Mouse (Mus musculus) left cerebral cortex, adult 8-10 months (tissue): ENCODE measurements around the gene C1rl. TPM values are rescaled to one million over a fixed set of nuclear protein-coding genes. Genes with fewer than 3 reads are reported as not detected.
A peak's percentile ranks its signal among the peaks of the same experiment; 100 is the strongest.
"Not testable (repeated sequence)": the region's sequence is repeated elsewhere in the genome, so short reads cannot be mapped to it uniquely, and the experiment has no call there.

Experiments
- DNase-seq, 2 experiments: peaks; one replicate each; pipeline ENCODE4 v3.0.0; 2022; ENCODE audit warnings: low spot score in 2 of 2
- total RNA-seq, 4 experiments: library from RNA; stranded (reverse); gene quantifications; 2 replicates each; pipeline ENCODE4 v1.2.4; 2022

The C1rl gene
- total RNA-seq, 4 experiments from 2014 or later: 0.19 to 0.49 (median 0.45) TPM

DNA sequence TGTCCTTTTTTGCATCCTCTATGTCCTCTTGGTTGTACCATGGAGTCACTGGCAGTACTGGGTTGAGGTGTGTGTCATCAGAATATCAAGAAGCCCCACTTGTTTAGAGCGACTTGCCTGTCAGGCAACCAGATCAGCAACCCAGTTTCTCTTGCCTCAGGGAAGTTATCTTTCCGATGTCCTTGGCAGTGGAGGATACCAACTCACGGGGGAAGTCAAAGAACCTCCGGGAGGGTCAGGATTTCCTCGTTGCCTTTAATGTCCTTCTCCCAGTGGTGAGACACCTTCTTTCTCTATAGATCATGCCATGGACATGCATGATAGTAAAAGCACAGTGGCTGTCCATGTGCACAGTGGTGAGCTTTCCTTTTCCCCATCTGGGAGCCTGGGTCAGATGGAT, 9.1 kb downstream of the C1rl start:
- DNase-seq: no peak

DNA sequence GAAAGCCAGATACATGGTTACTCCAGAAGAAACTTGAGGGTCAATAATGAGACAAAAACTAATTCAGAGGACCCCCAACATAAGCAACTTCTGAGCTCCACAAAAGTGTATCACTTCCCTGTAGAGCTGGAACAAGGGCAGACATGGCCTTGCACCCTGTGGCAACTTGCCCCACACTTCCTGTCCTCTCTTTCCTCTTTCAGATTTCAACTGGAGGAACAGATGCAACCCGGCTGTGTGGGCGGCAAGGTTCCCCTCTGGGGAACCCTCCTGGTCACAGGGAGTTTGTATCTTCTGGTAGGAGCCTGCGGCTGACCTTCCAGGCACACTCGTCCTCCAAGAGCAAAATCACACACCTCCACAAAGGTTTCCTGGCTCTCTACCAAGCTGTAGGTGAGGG, 12.1 kb downstream of the C1rl start:
- DNase-seq: no peak

DNA sequence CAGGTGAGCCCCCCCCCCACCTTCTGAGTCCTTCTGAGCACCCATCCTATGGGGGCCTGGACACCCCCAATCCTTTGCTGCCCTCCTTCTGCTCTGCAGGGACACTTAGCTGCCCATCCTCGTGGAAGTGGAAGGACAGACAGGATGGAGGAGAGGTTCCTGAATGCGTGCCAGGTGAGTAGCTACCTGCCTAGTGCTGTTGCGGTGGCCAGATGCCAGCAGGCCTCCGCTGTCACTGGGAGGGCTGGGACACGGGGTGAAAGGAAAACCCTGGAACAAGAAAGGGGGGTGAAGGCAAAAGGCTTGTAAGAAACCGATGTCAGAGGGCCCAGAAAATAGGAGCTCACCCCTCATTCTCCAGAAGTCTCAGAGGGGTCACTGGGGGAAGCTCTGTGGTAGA, 14.1 kb downstream of the C1rl start:
- no peak for DNase-seq

DNA sequence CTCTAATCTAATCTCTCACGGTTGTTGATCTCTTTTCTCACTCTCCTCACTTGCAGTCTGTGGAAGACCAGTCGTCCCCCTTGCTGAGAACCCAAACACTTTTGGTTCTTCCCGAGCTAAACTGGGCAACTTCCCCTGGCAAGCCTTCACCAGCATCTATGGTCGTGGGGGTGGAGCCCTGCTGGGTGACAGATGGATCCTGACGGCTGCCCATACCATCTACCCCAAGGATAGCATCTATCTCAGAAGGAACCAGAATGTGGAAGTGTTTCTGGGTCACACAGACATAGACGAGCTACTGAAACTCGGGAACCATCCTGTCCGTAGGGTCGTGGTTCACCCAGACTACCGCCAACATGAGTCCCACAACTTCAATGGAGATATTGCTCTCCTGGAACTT, 15.4 kb downstream of the C1rl start:
- DNase-seq: no peak

DNA sequence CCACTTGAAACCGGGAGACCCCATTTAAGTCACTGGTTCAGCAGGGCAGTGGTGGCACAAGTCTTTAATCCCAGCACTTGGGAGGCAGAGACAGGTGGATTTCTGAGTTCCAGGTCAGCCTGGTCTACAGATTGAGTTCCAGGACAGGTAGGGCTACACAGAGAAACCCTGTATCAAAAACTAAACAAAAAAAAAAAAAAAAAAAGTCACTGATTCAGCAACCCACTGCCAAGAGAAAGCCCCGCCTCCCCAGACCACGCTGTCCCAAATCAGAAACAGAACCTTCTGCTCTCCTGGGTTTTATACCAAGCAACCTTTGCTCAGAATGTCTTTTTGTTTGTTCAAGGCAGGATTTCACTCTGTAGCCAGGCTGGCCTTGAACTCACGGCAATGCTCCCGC, 16.3 kb downstream of the C1rl start:
- DNase-seq: not testable (repeated sequence)

DNA sequence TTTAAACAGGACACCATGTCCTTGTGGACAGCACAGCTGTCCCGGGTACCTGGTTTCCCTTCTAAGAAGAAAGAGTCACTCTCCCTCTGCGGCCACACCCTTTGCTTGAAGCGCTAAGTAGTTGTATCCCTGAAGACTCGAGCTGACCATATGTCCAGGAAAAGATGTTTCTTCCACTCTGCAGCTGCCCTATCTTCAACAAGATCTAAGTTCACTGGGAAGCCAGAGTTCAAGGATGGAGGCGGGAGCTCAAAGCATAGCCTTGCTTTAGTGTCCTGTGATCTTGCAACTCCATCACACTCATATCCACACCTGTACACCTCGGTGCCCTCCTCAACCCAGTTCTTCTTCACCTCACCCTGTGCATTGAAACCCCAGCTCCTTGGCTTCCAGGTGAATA, 19.0 kb downstream of the C1rl start:
- no peak for DNase-seq

DNA sequence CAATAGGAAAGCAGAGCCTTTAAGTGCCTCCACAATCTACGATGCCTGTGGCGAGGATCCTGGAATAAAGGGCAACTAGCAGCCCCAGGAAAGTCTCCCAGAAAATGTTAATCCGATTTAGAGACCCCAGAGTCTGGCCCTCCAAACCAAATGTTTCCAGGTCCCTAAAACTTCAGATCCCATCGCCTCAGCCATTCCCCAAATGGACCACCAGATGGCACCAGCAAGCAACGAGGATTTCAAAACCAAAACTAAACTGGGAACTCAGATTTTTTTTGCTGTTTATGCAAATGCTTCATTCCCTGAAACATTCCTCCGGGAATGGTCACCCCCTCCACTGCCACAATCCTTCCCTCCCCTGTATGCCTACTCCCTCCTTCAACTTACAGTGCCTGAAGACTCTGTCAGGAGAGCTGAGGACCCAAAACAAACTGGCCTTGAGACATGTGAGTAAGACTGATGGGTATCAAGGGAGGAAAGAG, 19.5 kb downstream of the C1rl start, which contains the start of gene C1ra:
Gene C1ra, plus strand, starts transcription at position 51 of the 482 bp plus-strand sequence.
- peak in 1 of 2 experiments; percentile 60 for DNase-seq

DNA sequence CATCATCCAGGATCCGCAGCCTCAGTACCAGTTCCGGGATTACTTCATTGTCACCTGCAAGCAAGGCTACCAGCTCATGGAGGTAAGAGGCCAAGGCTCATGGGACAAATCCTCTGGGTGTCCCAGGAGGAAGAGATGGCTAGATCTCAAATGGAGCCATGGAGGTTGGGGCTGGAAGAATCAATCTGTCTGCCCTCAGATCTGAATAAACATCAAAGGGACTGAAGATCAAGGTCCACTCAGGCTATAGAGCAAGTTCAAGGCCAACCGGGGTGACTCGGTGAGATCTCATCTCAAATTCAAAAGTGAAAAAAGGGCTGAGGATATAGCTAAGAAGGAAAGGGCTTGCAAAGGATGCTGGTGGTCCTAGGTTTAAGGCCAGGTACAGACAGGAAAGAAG, 24.8 kb downstream of the C1rl start:
- DNase-seq: not testable (repeated sequence)

DNA sequence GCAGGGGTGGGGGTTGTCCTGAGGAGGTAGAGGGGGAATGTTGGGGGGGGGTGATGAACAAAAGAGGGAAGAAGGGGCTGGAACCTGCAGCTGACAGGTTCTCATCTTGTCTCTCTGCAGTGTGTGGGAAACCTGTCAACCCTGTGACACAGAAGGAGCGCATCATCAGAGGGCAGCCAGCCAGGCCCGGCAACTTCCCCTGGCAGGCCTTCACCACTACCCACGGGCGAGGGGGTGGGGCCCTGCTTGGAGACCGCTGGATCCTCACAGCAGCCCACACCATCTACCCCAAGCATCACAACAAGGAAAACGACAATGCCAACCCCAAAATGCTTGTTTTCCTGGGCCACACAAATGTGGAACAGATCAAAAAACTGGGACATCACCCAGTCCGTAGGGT, 29.2 kb downstream of the C1rl start:
- DNase-seq: peak; percentile 27 to 51

DNA sequence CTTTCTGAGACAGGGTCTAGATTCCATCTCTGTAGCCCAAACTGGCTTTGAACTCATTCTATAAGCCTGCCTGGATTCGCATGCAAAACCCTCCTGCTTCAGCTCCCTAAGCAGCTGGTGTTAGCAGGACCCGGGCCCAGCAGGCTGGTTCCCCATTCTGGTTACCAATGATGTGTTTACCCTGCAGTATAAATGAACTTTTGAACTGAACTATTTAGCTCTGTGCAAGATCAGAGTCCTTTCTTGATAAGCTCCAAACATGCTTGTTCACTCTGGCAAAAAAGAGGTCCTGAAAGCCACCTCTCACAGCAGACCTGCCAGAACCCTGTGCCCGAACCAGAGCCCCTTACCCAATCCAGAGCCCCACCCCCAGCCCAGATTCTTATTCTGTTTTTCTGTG, 35.0 kb downstream of the C1rl start:
- no peak for DNase-seq

DNA sequence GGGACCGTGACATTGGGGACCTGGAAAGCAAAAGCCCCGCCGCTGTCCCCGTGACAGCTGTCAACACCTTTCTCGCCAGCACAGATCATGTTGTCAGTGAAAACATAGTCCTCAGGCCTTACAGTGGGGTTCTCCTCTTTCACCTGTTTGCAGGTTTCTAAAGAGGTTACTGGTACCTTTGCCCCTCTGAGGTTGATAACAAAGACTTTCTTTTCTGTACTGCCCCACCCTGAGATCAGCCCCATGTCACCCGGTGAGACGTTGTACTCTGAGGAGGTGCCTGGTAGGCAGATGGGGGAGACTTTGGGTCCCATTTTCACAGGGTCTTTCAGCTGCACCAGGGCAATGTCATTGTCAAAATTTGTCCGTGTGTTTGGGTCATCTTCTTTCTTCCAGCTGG, 38.2 kb downstream of the C1rl start:
- no peak for DNase-seq

DNA sequence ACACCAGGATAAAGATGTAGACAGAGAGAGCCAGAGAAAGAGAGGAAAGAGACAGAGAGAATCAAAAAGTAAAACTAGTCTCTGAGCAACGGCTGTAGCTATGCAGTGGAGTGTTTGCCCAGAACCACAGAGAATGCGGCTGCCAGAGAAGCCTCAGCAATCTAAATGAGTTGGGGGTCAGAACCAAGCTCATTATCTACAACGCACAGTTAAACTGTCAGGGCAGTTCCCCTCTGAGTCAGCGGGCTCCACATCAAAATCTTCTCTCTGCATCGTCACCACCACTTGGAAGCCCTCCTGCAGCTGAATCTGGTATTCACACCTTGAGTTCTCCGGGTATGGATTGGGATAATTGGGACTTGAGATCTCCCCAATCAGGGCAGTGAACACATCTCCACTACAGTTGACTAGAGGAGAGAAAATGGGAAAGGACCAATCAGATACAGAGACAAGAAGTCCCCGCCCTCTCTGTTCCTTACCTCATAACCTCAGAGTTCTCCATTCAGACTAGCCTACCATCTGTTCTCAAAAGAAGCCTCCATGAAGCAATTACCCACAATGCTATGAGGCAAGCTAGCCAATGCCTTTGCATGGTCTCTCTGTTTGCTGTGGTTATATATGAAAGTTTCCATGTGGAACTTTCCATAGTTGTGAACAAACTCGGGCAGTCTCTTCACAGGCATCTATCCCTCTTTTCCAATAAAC, 43.4 kb downstream of the C1rl start:
- not testable (repeated sequence) for DNase-seq

DNA sequence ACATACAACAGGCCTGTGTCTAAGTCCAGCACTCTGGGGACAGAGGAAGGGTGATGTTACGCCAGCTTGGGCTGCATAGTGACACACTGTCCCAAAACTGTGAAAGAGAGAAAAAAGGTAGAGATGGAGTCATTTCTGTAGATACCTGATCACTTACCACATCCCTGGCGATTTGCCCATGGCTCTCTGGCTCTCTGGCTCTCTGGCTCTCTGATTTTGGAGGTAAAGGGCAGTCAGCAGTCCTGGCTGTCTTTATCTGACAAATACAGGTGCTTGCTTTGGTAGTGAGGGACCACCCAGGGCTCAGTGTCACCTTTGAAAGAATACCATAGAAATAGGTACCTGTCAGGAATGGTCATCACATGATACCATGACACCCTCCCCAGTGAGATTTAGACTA, 48.3 kb downstream of the C1rl start:
- DNase-seq: not testable (repeated sequence)

DNA sequence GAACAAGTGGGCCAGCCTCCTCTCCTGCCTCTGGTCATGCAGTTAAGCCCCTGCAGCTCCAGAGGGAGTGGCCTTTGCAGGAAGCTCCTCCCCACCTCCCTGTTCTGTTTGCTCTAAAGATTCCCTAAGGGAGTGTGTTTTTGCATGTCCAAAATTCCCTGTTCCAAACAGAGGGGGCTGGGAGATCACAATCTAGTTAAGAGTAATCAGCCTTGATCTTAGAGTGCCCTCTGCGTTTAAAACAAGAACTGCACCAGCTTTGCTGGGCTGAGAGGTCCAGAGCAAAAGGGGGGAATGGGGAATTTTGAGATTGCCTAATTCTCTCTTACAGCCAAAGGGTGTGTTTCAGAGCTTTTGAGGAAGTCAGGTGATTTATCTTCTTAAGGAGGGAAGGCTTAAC, 49.4 kb downstream of the C1rl start, which contains the start of gene C1s1:
Gene C1s1, minus strand, starts transcription at position 76 of the 400 bp plus-strand sequence.
- DNase-seq: peak in 1 of 2 experiments; percentile 8

DNA sequence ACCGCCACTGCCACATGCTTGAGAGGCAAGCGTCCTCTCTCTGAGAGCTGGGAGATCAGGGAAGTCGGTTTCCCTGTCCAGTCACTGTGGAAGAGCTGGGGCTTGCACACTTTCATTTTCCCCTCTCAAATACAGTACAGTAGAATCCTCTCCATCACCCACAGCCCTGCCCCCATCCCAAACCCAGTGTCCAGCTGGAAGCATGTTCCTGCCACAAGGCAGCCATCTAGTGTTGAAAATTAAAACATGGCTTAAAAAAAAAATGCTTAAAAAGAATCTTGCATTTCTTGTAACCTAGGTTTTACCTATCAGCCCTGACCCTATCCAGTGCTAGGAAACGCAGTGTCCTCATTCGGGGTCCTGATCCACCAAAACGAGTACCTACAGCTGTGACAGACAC, 51.6 kb downstream of the C1rl start:
- no peak for DNase-seq

DNA sequence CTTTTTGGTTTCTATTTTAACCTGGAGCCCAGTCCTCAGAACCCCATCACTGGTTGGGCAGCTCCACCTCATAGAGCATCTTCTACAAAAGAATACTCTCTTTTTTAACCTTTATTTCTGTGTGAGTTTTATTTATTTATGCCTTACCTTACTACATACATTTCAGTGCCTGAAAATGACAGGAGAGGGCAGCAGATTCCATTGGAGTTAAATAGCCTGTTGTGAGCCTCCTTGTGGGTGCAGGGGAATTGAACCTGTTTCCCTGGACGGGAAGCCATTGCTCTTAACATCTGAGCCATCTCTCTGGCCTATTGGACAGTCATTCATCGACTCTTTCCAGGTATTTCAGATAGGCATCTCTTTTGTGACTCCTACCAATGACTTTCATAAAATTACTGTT, 52.5 kb downstream of the C1rl start:
- DNase-seq: no peak

DNA sequence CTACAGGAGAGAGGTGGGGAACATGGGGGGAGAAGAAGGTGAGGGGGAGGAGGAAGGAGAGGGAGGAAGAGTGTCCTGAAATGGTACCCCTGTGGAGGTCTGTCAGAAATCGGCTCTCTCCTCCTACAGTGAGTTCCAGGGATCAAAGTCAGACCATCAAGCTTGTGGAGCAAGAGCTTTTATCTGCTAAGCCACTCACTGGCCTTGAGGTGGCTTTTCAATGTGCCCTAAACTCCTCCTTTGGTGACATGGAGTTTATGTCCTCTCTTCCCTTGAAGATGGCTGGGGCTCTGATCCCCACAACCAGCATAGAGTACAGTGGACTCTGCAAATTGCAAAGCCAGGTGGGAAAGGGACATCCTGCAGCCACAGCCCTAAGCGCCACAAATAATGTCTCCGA, 55.1 kb downstream of the C1rl start:
- not testable (repeated sequence) for DNase-seq

DNA sequence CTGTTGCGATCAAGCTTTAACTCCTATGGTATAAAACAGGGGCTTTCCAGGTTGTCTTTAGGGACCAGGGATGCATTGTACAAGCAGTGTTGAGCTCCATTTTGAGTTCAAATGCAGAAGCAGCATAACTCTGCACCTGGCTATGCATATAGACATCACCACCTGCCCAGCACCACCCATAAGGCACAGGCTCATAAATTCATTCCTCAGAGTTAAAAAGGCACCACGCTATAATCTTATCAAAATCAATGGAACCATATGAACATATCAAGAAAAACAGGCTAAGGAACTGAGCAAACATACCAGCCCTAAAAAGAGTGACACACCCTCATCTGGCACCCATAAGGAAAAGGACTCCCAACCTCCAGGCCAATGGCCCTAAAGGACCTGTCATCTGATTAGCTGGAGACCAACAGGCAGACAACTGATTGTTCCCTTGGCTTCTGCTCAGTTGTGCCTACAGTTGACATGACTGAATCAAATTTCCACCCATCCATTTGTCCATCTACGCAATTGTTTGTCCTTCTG, 56.2 kb downstream of the C1rl start:
- no peak for DNase-seq

DNA sequence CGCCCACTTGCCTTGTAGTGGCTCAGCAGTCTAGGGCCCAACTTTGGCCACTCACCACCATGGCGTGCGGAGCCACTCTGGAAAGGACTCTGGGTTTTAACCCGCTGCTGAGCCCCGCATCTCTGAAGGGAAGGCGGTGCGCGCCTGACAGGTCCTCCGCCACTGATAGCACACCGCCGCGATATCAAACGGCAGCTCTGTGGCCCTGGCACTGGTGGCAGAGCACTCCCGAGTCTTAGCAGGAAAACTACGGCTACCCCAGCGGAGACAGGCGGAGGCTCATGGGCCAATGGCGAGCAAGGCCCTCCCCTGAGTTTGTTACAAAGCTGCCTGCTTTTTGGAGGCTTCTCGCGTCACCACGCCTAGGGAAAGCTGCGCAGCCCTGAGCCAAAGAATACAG, 59.9 kb downstream of the C1rl start:
- no peak for DNase-seq

DNA sequence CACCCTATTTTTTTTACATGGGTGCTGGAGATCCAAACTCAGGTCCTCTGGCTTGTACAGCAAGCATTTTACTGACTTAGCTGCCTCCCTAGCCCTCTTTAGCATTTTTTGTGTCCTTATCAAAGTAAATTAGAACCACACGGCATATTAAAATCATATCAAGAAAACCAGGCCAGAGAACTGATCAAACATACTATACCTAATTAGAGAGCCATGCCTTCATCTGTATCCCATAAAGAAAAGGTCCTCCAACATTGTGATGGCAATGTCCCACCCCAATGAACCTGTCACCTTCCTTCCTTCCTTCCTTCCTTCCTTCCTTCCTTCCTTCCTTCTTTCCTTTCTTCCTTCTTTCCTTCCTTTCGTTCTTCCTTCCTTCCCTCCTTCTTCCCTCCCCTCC, 63.0 kb downstream of the C1rl start:
- not testable (repeated sequence) for DNase-seq
